Mouse (Mus musculus) kidney, postnatal 0 days (tissue): ENCODE results near the gene Syne2. TPM values are rescaled to one million over a fixed set of nuclear protein-coding genes. Genes with fewer than 3 reads are reported as not detected.

ENCODE experiments used
- ATAC-seq: fragments of 200-750 bp; cut with Nextera tagmentation; replicated peaks from 2 replicates; pipeline ENCODE4 v1.8.0; 2017; ENCODE audit warnings: low read depth, moderate number of reproducible peaks, moderate TSS enrichment, moderate library complexity; ENCODE audit not compliant: low FRiP score
- DNase-seq: peaks from one replicate; pipeline ENCODE4 v3.0.0-alpha.2; 2016; ENCODE audit warnings: low spot score
- H3K27ac ChIP-seq: fragments of 300-500 bp; sonication (generic); 2 replicates; pipeline ENCODE4 v1.5.1; 2014; ENCODE audit warnings: mild to moderate bottlenecking
- H3K27me3 ChIP-seq: fragments of 300-500 bp; sonication (generic); 2 replicates; pipeline ENCODE4 v1.6.1; 2014; ENCODE audit warnings: low read length, mixed read lengths; ENCODE audit not compliant: insufficient read depth
- H3K36me3 ChIP-seq: fragments of 300-500 bp; sonication (generic); 2 replicates; pipeline ENCODE4 v1.6.1; 2014; ENCODE audit warnings: low read length, mixed read lengths; ENCODE audit not compliant: insufficient read depth
- H3K4me1 ChIP-seq: fragments of 300-500 bp; sonication (generic); replicated peaks from 2 replicates; pipeline ENCODE4 v1.6.1; 2014; ENCODE audit warnings: antibody characterized with exemption, low read length, mixed read lengths; ENCODE audit not compliant: insufficient read depth
- H3K4me2 ChIP-seq: fragments of 300-500 bp; sonication (generic); 2 replicates; pipeline ENCODE4 v1.6.1; 2014; ENCODE audit warnings: mild to moderate bottlenecking, low read length, moderate library complexity, mixed read lengths
- H3K4me3 ChIP-seq: fragments of 300-500 bp; sonication (generic); replicated peaks from 2 replicates; pipeline ENCODE4 v1.5.1; 2014; ENCODE audit warnings: low read depth, low read length
- H3K9ac ChIP-seq: fragments of 300-500 bp; sonication (generic); 2 replicates; pipeline ENCODE4 v1.6.1; 2014; ENCODE audit warnings: low read depth, low read length
- H3K9me3 ChIP-seq: fragments of 300-500 bp; sonication (generic); replicated peaks from 2 replicates; pipeline ENCODE4 v1.6.1; 2016; ENCODE audit warnings: low read length, inconsistent platforms, mixed read lengths
- CTCF ChIP-seq: IDR thresholded peaks from 2 replicates; pipeline ENCODE4 v1.5.1; 2016; ENCODE audit warnings: antibody characterized with exemption, low read depth, mild to moderate bottlenecking, moderate library complexity
- WGBS: fragments of 180-500 bp; shearing (Covaris S2); extraction: QIAGEN DNeasy Blood & Tissue Kit; methylation state at CpG from one replicate; pipeline ENCODE4 v1.1.7; 2014; 5-methylcytosine and 5-hydroxymethylcytosine counted together
- polyA plus RNA-seq: library from polyadenylated mRNA; unstranded; fragments of >200 nt; fragmentation: Nextera tagmentation; extraction: Ambion mirVana; gene quantifications from 2 replicates; pipeline ENCODE4 v1.2.1, GENCODE M21; 2015

Gene Syne2
- 37.2 and 47.5 TPM in 2 replicates for polyA plus RNA-seq

- no peak for TF ChIP-seq CTCF
- Histone ChIP-seq H3K27ac (peak within 1 kb of the TSS; percentile 87), H3K36me3 (no peaks in the 10 kb centered on the region), H3K27me3 (no peaks in the 10 kb centered on the region), H3K4me1 (peaks cover 8% of the 10 kb centered on the region; the same call in 1 of the 2 replicates), H3K4me3 (peak within 1 kb of the TSS; percentile 91), H3K4me2 (peak within 1 kb of the TSS; percentile 82), H3K9ac (peak within 1 kb of the TSS; percentile 92), H3K9me3 (no peaks in the 10 kb centered on the region)
- 1% methylated on average over 45 of the region's 54 CpGs for WGBS
- ATAC-seq (peak; percentile 93), DNase-seq (peak; percentile 89)
Observed at GRCm38 (mm10) chr12:75817959-75818452, at the start of gene Syne2. Gene Syne2, plus strand, starts transcription at chr12:75818134.

DNA sequence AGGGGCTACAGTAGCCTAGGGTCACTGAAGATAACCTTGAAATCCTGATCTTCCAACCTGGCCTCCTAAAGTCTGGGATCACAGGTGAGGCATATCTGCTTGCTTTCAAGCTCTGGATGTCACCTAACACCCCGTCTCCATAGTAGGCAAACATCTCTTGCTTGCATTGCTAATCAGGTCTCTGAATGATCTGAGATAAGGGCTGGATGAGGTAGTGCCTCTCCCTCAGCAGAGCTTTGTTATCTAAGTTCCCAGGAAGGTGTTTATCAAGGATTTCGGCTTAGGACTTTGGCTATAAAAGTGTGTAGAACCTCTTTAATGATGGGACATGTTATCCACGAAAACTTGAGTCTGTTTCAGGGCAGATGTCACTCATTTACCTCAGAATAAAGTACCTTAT is 46.5 kb upstream of the Syne2 start:
- Histone ChIP-seq H3K9ac (no peak overlapping the region), H3K4me2 (no peak overlapping the region), H3K27ac (no peak overlapping the region), H3K4me3 (no peak overlapping the region), H3K4me1 (no peaks in the 10 kb centered on the region), H3K36me3 (no peaks in the 10 kb centered on the region), H3K27me3 (no peaks in the 10 kb centered on the region), H3K9me3 (no peaks in the 10 kb centered on the region)
- WGBS: 55% methylated on average over 3 of the region's 3 CpGs
- TF ChIP-seq CTCF: no peak
- ATAC-seq (no peak), DNase-seq (no peak)

DNA sequence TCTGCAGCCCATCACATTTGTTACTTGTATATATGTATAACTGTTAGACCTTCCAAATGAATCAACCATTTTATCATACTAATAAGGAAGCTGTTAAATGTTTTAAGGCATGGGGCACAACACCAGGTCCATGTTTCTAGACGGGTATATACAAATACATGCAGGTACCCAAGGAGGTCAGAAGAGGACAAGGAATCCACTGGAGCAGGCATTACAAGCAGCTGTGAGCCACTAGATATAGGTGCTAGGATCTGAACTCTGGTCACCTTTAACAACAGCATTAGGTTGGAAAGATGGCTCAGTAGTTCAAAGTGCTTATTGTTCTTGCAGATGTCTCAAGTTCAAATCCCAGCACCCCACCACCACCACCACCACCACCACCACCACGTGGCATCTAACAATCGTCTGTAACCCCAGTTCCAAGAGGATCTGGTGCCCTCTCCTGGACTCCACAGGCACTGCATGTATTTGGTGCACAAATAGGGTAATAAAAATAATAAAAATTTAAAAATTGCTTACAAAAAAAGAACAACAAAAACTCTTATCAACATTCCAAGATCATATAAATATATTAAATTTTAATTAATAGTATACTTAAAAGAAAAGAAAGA is 45.4 kb upstream of the Syne2 start:
- DNase-seq (peak; percentile 51), ATAC-seq (no peak)
- H3K4me1 ChIP-seq: no peaks in the 10 kb centered on the region
- no peaks in the 10 kb centered on the region for H3K36me3 ChIP-seq
- H3K4me2 ChIP-seq: no peak overlapping the region
- no peak overlapping the region for H3K27ac ChIP-seq
- H3K9ac ChIP-seq: no peak overlapping the region
- H3K27me3 ChIP-seq: no peaks in the 10 kb centered on the region
- H3K9me3 ChIP-seq: no peaks in the 10 kb centered on the region
- H3K4me3 ChIP-seq: no peak overlapping the region
- WGBS: 24% methylated on average over 3 of the region's 3 CpGs
- peak; percentile 81 for TF ChIP-seq CTCF

GRCm38 (mm10) chr12:75781445-75781844 is 36.5 kb upstream of the Syne2 start:
- TF ChIP-seq CTCF: no peak
- H3K27me3 ChIP-seq: no peaks in the 10 kb centered on the region
- H3K9me3 ChIP-seq: no peaks in the 10 kb centered on the region
- H3K4me3 ChIP-seq: no peak overlapping the region
- ATAC-seq: no peak
- DNase-seq: no peak
- no peak overlapping the region for H3K27ac ChIP-seq
- no peak overlapping the region for H3K9ac ChIP-seq
- H3K4me1 ChIP-seq: no peaks in the 10 kb centered on the region
- no peak overlapping the region for H3K4me2 ChIP-seq
- H3K36me3 ChIP-seq: no peaks in the 10 kb centered on the region

DNA sequence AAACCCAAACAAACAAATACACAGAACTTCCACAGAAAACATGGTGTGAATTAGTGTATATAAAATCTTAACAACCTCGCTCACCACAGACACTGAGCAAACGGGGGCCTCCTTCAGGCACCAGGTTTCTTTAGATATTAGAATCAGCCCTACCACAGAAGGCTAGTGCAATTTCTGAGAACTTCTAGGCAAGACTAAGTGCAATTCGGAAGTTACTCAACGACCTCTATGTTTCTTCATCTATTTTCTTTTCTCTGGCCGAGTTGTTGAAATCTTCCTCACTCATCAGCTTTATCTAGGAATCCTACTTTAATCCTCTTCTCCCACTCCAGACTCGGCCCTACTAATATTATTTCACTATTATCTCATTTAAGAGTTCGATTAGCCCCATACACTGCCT is 35.9 kb upstream of the Syne2 start:
- Histone ChIP-seq H3K4me2 (no peak overlapping the region), H3K4me1 (no peaks in the 10 kb centered on the region), H3K27ac (no peak overlapping the region), H3K9me3 (no peaks in the 10 kb centered on the region), H3K9ac (no peak overlapping the region), H3K4me3 (no peak overlapping the region), H3K36me3 (no peaks in the 10 kb centered on the region), H3K27me3 (no peaks in the 10 kb centered on the region)
- no peak for DNase-seq
- WGBS: 86% methylated on average over 7 of the region's 7 CpGs
- no peak for TF ChIP-seq CTCF
- no peak for ATAC-seq

- Histone ChIP-seq H3K9ac (no peak overlapping the region), H3K27me3 (no peaks in the 10 kb centered on the region), H3K9me3 (no peaks in the 10 kb centered on the region), H3K4me2 (no peak overlapping the region), H3K27ac (no peak overlapping the region), H3K4me3 (no peak overlapping the region), H3K36me3 (no peaks in the 10 kb centered on the region), H3K4me1 (no peaks in the 10 kb centered on the region)
- WGBS: 85% methylated on average over 2 of the region's 2 CpGs
- DNase-seq: no peak
- no peak for ATAC-seq
- no peak for TF ChIP-seq CTCF
Observed at GRCm38 (mm10) chr12:75784271-75784751, 33.6 kb upstream of the Syne2 start.
